Mouse (Mus musculus) 416B (cell line): Measurements from ENCODE around the gene Inca1.

ENCODE experiments used
- DNase-seq: peaks from one replicate; pipeline ENCODE4 v3.0.0; 2011; ENCODE audit warnings: low read depth

Gene Inca1

GRCm38 (mm10) chr11:70652884-70653344 lies 47.0 kb downstream of the Inca1 start:
- DNase-seq: no peak

GRCm38 (mm10) chr11:70652029-70652883 lies 47.7 kb downstream of the Inca1 start:
- peak; percentile 68 for DNase-seq

- DNase-seq: peak; percentile 87
Measured at GRCm38 (mm10) chr11:70651391-70651790, 48.6 kb downstream of the Inca1 start.

- peak; percentile 88 for DNase-seq
Measured at GRCm38 (mm10) chr11:70650322-70651175, 49.4 kb downstream of the Inca1 start.

GRCm38 (mm10) chr11:70649185-70649734 lies 50.7 kb downstream of the Inca1 start:
- peak; percentile 28 for DNase-seq

- DNase-seq: peak; percentile 51
Measured at GRCm38 (mm10) chr11:70648512-70648911, 51.4 kb downstream of the Inca1 start.

GRCm38 (mm10) chr11:70647716-70648420 lies 52.1 kb downstream of the Inca1 start:
- DNase-seq: peak; percentile 57

- peak; percentile 100 for DNase-seq
Measured at GRCm38 (mm10) chr11:70646691-70647650, 53.0 kb downstream of the Inca1 start, which contains the start of the genes Rnf167 and Slc25a11. Gene Rnf167 (plus strand): TSS chr11:70647235. Gene Slc25a11 (minus strand): TSS chr11:70647479.

- no peak for DNase-seq
Measured at GRCm38 (mm10) chr11:70646259-70646555, 53.7 kb downstream of the Inca1 start.

GRCm38 (mm10) chr11:70645461-70646258 lies 54.3 kb downstream of the Inca1 start:
- no peak for DNase-seq

GRCm38 (mm10) chr11:70644564-70645103 lies 55.3 kb downstream of the Inca1 start:
- no peak for DNase-seq

- no peak for DNase-seq
Measured at GRCm38 (mm10) chr11:70643051-70643450, 56.9 kb downstream of the Inca1 start.

GRCm38 (mm10) chr11:70641241-70641640 lies 58.7 kb downstream of the Inca1 start:
- DNase-seq: peak; percentile 52

GRCm38 (mm10) chr11:70639976-70640375 lies 60.0 kb downstream of the Inca1 start:
- DNase-seq: no peak

GRCm38 (mm10) chr11:70638714-70639278 lies 61.2 kb downstream of the Inca1 start, which contains the start of gene Gp1ba:
Gene Gp1ba (plus strand): TSS chr11:70639122.
- peak; percentile 96 for DNase-seq
